7 mouse cellular contexts compared by ENCODE assay signal in genomic region chr1:75487405-75488161, GRCm38 (mm10). TPM values are rescaled to one million over a fixed set of nuclear protein-coding genes. Genes with fewer than 3 reads are reported as not detected.
A peak's percentile ranks its signal among the peaks of the same experiment; 100 is the strongest.
DNase-seq lines count a peak whose midpoint lies in the region; ATAC-seq and TF ChIP-seq lines count a peak whose summit lies in the region.

No protein-coding gene starts in this region.

- H3K4me3 ChIP-seq in forebrain, embryonic 15.5 days: peak overlapping the region; percentile 55
- peak overlapping the region; percentile 50 for H3K4me3 ChIP-seq in intestine, embryonic 14.5 days (ENCODE audit: low read depth, low read length)
- H3K4me3 ChIP-seq in limb, embryonic 13.5 days: peak overlapping the region; percentile 59
- H3K4me3 ChIP-seq in midbrain, embryonic 13.5 days (replicated peaks): peak overlapping the region; percentile 49

- peaks cover 22% of the 10 kb centered on the region for H3K4me1 ChIP-seq in forebrain, embryonic 15.5 days
- peaks cover 14% of the 10 kb centered on the region; the same call in 1 of the 2 replicates for H3K4me1 ChIP-seq in intestine, embryonic 14.5 days (replicated peaks; ENCODE audit: control insufficient read depth, insufficient read depth, low read length)
- peaks cover 14% of the 10 kb centered on the region for H3K4me1 ChIP-seq in limb, embryonic 13.5 days
- peaks cover 31% of the 10 kb centered on the region for H3K4me1 ChIP-seq in midbrain, embryonic 13.5 days (replicated peaks)

- peak; percentile 75 for ATAC-seq in Patski
- peak; percentile 63 for ATAC-seq in forebrain, embryonic 15.5 days (replicated peaks)
- ATAC-seq in intestine, embryonic 14.5 days (replicated peaks; ENCODE audit: low FRiP score, low TSS enrichment, low read depth): peak; percentile 80
- peak; percentile 69 for ATAC-seq in limb, embryonic 13.5 days (ENCODE audit: low FRiP score, low read depth)
- ATAC-seq in midbrain, embryonic 13.5 days: peak; percentile 73

- H3K4me2 ChIP-seq in forebrain, embryonic 15.5 days (replicated peaks): peak overlapping the region; percentile 98
- H3K4me2 ChIP-seq in intestine, embryonic 14.5 days (ENCODE audit: low read length): peak overlapping the region; percentile 77
- peak overlapping the region; percentile 81 for H3K4me2 ChIP-seq in limb, embryonic 13.5 days (replicated peaks)
- peak overlapping the region; percentile 82 for H3K4me2 ChIP-seq in midbrain, embryonic 13.5 days (replicated peaks)

- DNase-seq in Patski (ENCODE audit: low read depth, low spot score): no peak
- peak; percentile 82 for DNase-seq in cerebellum, adult 11 months
- DNase-seq in intestine, embryonic 14.5 days (ENCODE audit: low spot score): peak; percentile 92
- DNase-seq in splenic B cell, adult 2 months (ENCODE audit: low read depth, low spot score): peak; percentile 57

- CTCF ChIA-PET in Patski (lab: Charles Lee): interaction anchor here (1.0 to 2.4 kb wide), 3 partner anchors 10 to 233 kb away, joined by 3 to 17 read pairs (median 3); no protein-coding TSS in a partner anchor

- no peaks in the 10 kb centered on the region for H3K9me3 ChIP-seq in forebrain, embryonic 15.5 days
- H3K9me3 ChIP-seq in intestine, embryonic 14.5 days (ENCODE audit: control insufficient read depth, low read length): no peaks in the 10 kb centered on the region
- no peaks in the 10 kb centered on the region for H3K9me3 ChIP-seq in limb, embryonic 13.5 days
- H3K9me3 ChIP-seq in midbrain, embryonic 13.5 days: no peaks in the 10 kb centered on the region

- H3K36me3 ChIP-seq in forebrain, embryonic 15.5 days: peaks cover 24% of the 10 kb centered on the region
- H3K36me3 ChIP-seq in intestine, embryonic 14.5 days (ENCODE audit: control insufficient read depth, insufficient read depth, low read length): peaks cover 38% of the 10 kb centered on the region
- peaks cover 42% of the 10 kb centered on the region for H3K36me3 ChIP-seq in limb, embryonic 13.5 days
- peaks cover 43% of the 10 kb centered on the region for H3K36me3 ChIP-seq in midbrain, embryonic 13.5 days
- no peaks in the 10 kb centered on the region for H3K36me3 ChIP-seq in splenic B cell, adult 2 months (ENCODE audit: control insufficient read depth, insufficient read depth, low read length, poor library complexity, severe bottlenecking)

- no peak for TF ChIP-seq CTCF in Patski (IDR thresholded peaks at IDR 0.05)

- POLR2A ChIA-PET in Patski (lab: Charles Lee): interaction anchor here (0.6 to 1.2 kb wide), 4 partner anchors 9 to 101 kb away, joined by 4 to 10 read pairs (median 6); partner anchors contain the start of genes Chpf and Tmem198

- no peaks in the 10 kb centered on the region for H3K27me3 ChIP-seq in Patski
- peaks cover 45% of the 10 kb centered on the region for H3K27me3 ChIP-seq in forebrain, embryonic 15.5 days
- peaks cover 36% of the 10 kb centered on the region for H3K27me3 ChIP-seq in intestine, embryonic 14.5 days (replicated peaks; ENCODE audit: control insufficient read depth, insufficient read depth, low read length)
- peaks cover 75% of the 10 kb centered on the region for H3K27me3 ChIP-seq in limb, embryonic 13.5 days
- peaks cover 76% of the 10 kb centered on the region for H3K27me3 ChIP-seq in midbrain, embryonic 13.5 days
- H3K27me3 ChIP-seq in splenic B cell, adult 2 months (ENCODE audit: control insufficient read depth, insufficient read depth, low read length, poor library complexity, severe bottlenecking): no peaks in the 10 kb centered on the region

- in situ Hi-C loops in Patski (cut with MboI; ENCODE audit: low pct_unique_long_range_greater_than_20kb): no loop called here

- H3K9ac ChIP-seq in forebrain, embryonic 15.5 days (replicated peaks): peak overlapping the region; percentile 39
- H3K9ac ChIP-seq in intestine, embryonic 14.5 days (ENCODE audit: low read length): peak overlapping the region; percentile 36
- H3K9ac ChIP-seq in limb, embryonic 13.5 days: peak overlapping the region; percentile 63
- peak overlapping the region; percentile 57 for H3K9ac ChIP-seq in midbrain, embryonic 13.5 days (replicated peaks)

- under 1% methylated on average over 62 of the region's 62 CpGs for WGBS in forebrain, embryonic 15.5 days
- under 1% methylated on average over 56 of the region's 62 CpGs for WGBS in intestine, embryonic 14.5 days
- under 1% methylated on average over 62 of the region's 62 CpGs for WGBS in limb, embryonic 13.5 days
- under 1% methylated on average over 62 of the region's 62 CpGs for WGBS in midbrain, embryonic 13.5 days

- no peak overlapping the region for H3K27ac ChIP-seq in forebrain, embryonic 15.5 days (replicated peaks)
- H3K27ac ChIP-seq in intestine, embryonic 14.5 days (ENCODE audit: low read depth): no peak overlapping the region
- H3K27ac ChIP-seq in limb, embryonic 13.5 days: no peak overlapping the region
- H3K27ac ChIP-seq in midbrain, embryonic 13.5 days: no peak overlapping the region

RNA-seq across cellular contexts. Expression of gene Tmem198, which starts 8.3 kb away (rescaled TPM):
- polyA plus RNA-seq in Patski (2021): 1.7 TPM
- 53.4 and 55.4 TPM in 2 replicates for polyA plus RNA-seq in forebrain, embryonic 15.5 days (2015; fragmentation: Nextera tagmentation; extraction: Ambion mirVana)
- polyA plus RNA-seq in intestine, embryonic 14.5 days (2014; fragmentation: Nextera tagmentation; extraction: Ambion mirVana): 1.9 and 2.6 TPM in 2 replicates
- 0.83 and 0.97 TPM in 2 replicates for polyA plus RNA-seq in limb, embryonic 13.5 days (2015; fragmentation: Nextera tagmentation; extraction: Ambion mirVana)
- polyA plus RNA-seq in midbrain, embryonic 13.5 days (2015; fragmentation: Nextera tagmentation; extraction: Ambion mirVana): 46.1 and 47.3 TPM in 2 replicates

RNA-seq across cellular contexts. Expression of gene Chpf, which starts 8.5 kb away (rescaled TPM):
- 65.0 TPM for polyA plus RNA-seq in Patski (2021)
- 28.9 and 29.2 TPM in 2 replicates for polyA plus RNA-seq in forebrain, embryonic 15.5 days (2015; fragmentation: Nextera tagmentation; extraction: Ambion mirVana)
- polyA plus RNA-seq in intestine, embryonic 14.5 days (2014; fragmentation: Nextera tagmentation; extraction: Ambion mirVana): 36.7 and 42.8 TPM in 2 replicates
- 37.5 and 37.7 TPM in 2 replicates for polyA plus RNA-seq in limb, embryonic 13.5 days (2015; fragmentation: Nextera tagmentation; extraction: Ambion mirVana)
- 25.1 and 28.7 TPM in 2 replicates for polyA plus RNA-seq in midbrain, embryonic 13.5 days (2015; fragmentation: Nextera tagmentation; extraction: Ambion mirVana)

RNA-seq across cellular contexts. Expression of gene Obsl1, which starts 18.7 kb away (rescaled TPM):
- polyA plus RNA-seq in Patski (2021): 33.3 TPM
- polyA plus RNA-seq in forebrain, embryonic 15.5 days (2015; fragmentation: Nextera tagmentation; extraction: Ambion mirVana): 21.7 and 21.9 TPM in 2 replicates
- polyA plus RNA-seq in intestine, embryonic 14.5 days (2014; fragmentation: Nextera tagmentation; extraction: Ambion mirVana): 80.9 and 88.4 TPM in 2 replicates
- polyA plus RNA-seq in limb, embryonic 13.5 days (2015; fragmentation: Nextera tagmentation; extraction: Ambion mirVana): 85.1 and 86.4 TPM in 2 replicates
- 18.6 and 25.7 TPM in 2 replicates for polyA plus RNA-seq in midbrain, embryonic 13.5 days (2015; fragmentation: Nextera tagmentation; extraction: Ambion mirVana)

RNA-seq across cellular contexts. Expression of gene Inha, which starts 19.3 kb away (rescaled TPM):
- polyA plus RNA-seq in Patski (2021): 5.7 TPM
- polyA plus RNA-seq in forebrain, embryonic 15.5 days (2015; fragmentation: Nextera tagmentation; extraction: Ambion mirVana): 13.8 and 15.0 TPM in 2 replicates
- polyA plus RNA-seq in intestine, embryonic 14.5 days (2014; fragmentation: Nextera tagmentation; extraction: Ambion mirVana): 3.5 and 3.9 TPM in 2 replicates
- 14.2 and 14.3 TPM in 2 replicates for polyA plus RNA-seq in limb, embryonic 13.5 days (2015; fragmentation: Nextera tagmentation; extraction: Ambion mirVana)
- polyA plus RNA-seq in midbrain, embryonic 13.5 days (2015; fragmentation: Nextera tagmentation; extraction: Ambion mirVana): 8.5 and 12.5 TPM in 2 replicates

RNA-seq across cellular contexts. Expression of gene Stk11ip, which starts 33.7 kb away (rescaled TPM):
- 22.7 TPM for polyA plus RNA-seq in Patski (2021)
- 19.6 and 20.1 TPM in 2 replicates for polyA plus RNA-seq in forebrain, embryonic 15.5 days (2015; fragmentation: Nextera tagmentation; extraction: Ambion mirVana)
- polyA plus RNA-seq in intestine, embryonic 14.5 days (2014; fragmentation: Nextera tagmentation; extraction: Ambion mirVana): 16.3 and 18.7 TPM in 2 replicates
- 23.4 and 25.5 TPM in 2 replicates for polyA plus RNA-seq in limb, embryonic 13.5 days (2015; fragmentation: Nextera tagmentation; extraction: Ambion mirVana)
- 20.0 and 23.6 TPM in 2 replicates for polyA plus RNA-seq in midbrain, embryonic 13.5 days (2015; fragmentation: Nextera tagmentation; extraction: Ambion mirVana)

Comparison
In these comparisons a context has a peak if more than half of its experiments do, and no peak if none do; other contexts are left out.
1. RNA of gene Tmem198, which starts 8.3 kb away (polyA plus RNA-seq): 53.4 to 55.4 TPM in forebrain, embryonic 15.5 days and 46.1 to 47.3 TPM in midbrain, embryonic 13.5 days; 1.9 to 2.6 TPM in intestine, embryonic 14.5 days, 1.7 TPM in Patski (single experiment) and 0.83 to 0.97 TPM in limb, embryonic 13.5 days; every median in the first group is over 10 times any median in the second.
2. Peak in every context shown above with its lines, with median percentiles within 50 percentile points of each other: ATAC-seq, H3K4me2 ChIP-seq, H3K4me3 ChIP-seq and H3K9ac ChIP-seq.